Mouse (Mus musculus): ENCODE measurements around the gene Bach2.

DNA sequence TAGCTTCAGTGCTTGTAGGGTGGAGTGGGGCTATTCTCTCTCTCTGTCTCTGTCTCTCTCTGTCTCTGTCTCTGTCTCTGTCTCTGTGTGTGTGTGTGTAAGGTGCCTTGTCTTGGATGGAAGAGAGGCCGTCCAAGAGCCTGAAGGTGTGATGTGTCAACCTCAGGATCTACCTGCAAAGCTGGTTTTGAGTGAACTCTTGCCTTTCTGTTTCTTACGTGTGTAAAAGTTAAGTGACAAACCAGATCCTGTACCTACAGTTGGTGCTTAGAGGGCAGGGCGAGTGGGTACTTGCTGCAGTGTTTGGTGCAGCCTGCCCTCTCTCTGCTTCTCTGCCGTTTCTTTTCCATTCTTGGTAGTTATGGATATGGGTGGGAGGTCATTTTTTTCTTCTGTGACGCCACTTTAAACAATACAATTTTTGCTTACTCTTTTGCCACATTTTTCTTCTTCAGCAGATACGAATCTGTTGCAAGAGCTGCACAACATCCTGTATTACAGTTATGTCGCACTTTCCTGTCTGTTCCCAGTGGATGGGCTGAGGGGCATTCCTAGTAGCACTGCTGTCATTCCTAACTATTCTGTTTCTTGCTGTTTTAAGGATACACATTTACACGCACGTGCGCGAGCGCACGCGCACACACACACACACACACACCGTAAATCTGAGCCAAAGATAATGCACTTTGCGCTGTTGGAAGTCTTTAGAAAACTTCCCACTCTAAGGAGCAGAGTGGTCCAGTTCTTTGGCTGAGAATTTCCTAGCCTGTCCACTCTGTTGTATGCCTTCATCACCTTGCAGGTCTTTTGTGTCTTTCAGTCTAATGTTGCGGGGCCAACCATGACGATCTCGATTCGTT is 24.5 kb downstream of the Bach2 start:
- TF ChIP-seq CTCF (IDR thresholded peaks at IDR 0.05; ENCODE audit: low read depth, low read length) (no peak), EP300 (IDR thresholded peaks at IDR 0.05; ENCODE audit: insufficient read depth, low read depth, low read length) (no peak), POLR2A (IDR thresholded peaks at IDR 0.05; ENCODE audit: insufficient read depth, low read length) (no peak)
